Comparison of ENCODE assay signal across 11 mouse cellular contexts in genomic region chr13:10045651-10046350, GRCm38 (mm10).
DNase-seq lines count a peak whose midpoint lies in the region.
"Had no signal": no experiment of that assay in that cellular context is flagged by ENCODE, and none has a peak within 500 bp of the region (broad histone marks: within the 10 kb centered on the region; RNA-seq: fewer than 3 reads in every experiment).

No protein-coding gene starts in this region.

- DNase-seq in cerebellum, postnatal 10 days, result peak; percentile 7 to 12
- no peak for DNase-seq in cerebellum, adult 11 months
- peak; percentile 4 for DNase-seq in urinary bladder, postnatal 14 days (ENCODE audit: low spot score)
- DNase-seq in urinary bladder, postnatal 10 days (ENCODE audit: low spot score), result no peak
- DNase-seq in kidney, postnatal 25 days, result peak; percentile 7 to 46
- DNase-seq in adrenal gland, adult 8-10 months, result no peak
- no peak for DNase-seq in thymus, postnatal 10 days (ENCODE audit: low spot score in 2 of 2)
- no peak for DNase-seq in T-cell, adult 2 months (ENCODE audit: low spot score)
- DNase-seq: cerebellum, adult 9-11 months; gastrocnemius, postnatal 36 days; right cerebral cortex, adult 18-20 months had no signal

Comparison
In these comparisons a context has a peak if more than half of its experiments do, and no peak if none do; other contexts are left out.
1. DNase-seq: peak in cerebellum, postnatal 10 days (2 of 2), urinary bladder, postnatal 14 days (single experiment) and kidney, postnatal 25 days (2 of 2); none in cerebellum, adult 11 months (single experiment), urinary bladder, postnatal 10 days (single experiment), adrenal gland, adult 8-10 months (single experiment), thymus, postnatal 10 days (0 of 2) and T-cell, adult 2 months (single experiment).